Mouse (Mus musculus): ENCODE data around the gene Lhx3. TPM values are rescaled to one million over a fixed set of nuclear protein-coding genes. Genes with fewer than 3 reads are reported as not detected.

The Lhx3 gene
- polyA plus RNA-seq, 1 experiment from 2014 or later = 0.63 TPM

DNA sequence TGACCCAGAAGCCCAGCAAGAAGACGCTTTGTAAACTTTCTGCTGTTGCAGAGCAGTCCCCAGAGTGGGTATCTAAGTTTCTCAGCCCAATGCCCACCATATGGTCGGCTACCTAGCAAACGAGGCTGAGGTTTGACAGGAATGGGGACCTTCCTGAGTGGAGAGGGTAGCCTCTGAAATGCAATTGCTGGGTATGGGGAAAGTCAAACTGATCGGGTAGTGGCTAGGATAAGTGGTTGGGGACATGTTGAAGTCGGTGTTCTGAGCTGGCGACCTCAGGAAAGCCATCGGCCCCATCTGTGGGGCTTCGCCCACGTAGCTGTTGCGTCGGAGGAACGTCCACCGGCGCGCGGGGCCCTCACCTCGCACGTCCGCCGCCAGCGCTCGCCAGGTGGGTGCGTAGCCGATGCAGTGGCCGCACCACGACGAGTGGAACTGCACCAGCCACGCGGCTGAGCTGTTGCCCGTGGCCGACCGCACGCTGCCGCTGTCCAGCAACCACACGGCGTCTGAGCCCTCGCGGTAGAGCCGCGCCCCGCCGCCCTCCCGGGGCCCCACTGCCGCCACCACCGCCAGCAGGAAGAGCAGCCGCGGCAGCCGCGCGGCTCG, 28.7 kb upstream of the Lhx3 start:
- ATAC-seq (replicated peaks; ENCODE audit: insufficient number of reproducible peaks, low FRiP score, low TSS enrichment) = 0 out of 2 replicates have a peak, but pooled peaks have one; percentile 27
- no peaks in the 10 kb centered on the region for H3K27me3 ChIP-seq (ENCODE audit: control insufficient read depth, insufficient read depth, low read length)
- peak overlapping the region; percentile 92 for H3K9ac ChIP-seq (ENCODE audit: low read depth, low read length)
- peak overlapping the region; percentile 94 for H3K4me3 ChIP-seq (ENCODE audit: low read depth, low read length)
- no peaks in the 10 kb centered on the region for H3K36me3 ChIP-seq (ENCODE audit: control insufficient read depth, insufficient read depth, low read length)
- H3K27ac ChIP-seq (ENCODE audit: low read depth, low read length) = peak overlapping the region; percentile 73
- peaks cover 24% of the 10 kb centered on the region for H3K4me1 ChIP-seq (ENCODE audit: control insufficient read depth, insufficient read depth, low read length)
- H3K4me2 ChIP-seq = peak overlapping the region; percentile 93
- no peaks in the 10 kb centered on the region for H3K9me3 ChIP-seq (replicated peaks; ENCODE audit: control insufficient read depth, low read length)
- WGBS (ENCODE audit: insufficient replicate concordance) = under 1% methylated on average over 47 of the region's 51 CpGs

DNA sequence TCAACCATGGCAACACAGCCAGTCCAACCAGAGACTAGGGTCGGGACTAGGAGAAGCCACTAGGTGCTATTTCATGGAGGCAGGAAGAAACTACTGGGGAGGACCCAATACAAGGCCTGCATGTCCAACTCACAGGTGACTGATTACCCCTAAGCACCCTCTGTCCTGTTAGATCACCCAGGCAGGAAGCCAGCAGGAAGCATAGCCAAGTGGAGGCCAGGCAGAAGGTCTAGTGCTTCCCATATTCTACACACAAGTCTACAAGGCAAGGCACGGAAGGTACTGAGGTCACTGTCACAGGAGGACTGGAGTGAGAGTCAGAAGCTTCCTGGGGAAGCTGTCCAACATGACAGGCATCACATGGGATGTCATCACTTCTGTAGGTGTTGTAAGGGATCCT, 26.7 kb upstream of the Lhx3 start:
- WGBS (ENCODE audit: insufficient replicate concordance) = 71% methylated on average over 2 of the region's 2 CpGs
- no peaks in the 10 kb centered on the region for H3K9me3 ChIP-seq (replicated peaks; ENCODE audit: control insufficient read depth, low read length)
- no peak overlapping the region for H3K4me3 ChIP-seq (ENCODE audit: low read depth, low read length)
- no peak overlapping the region for H3K9ac ChIP-seq (ENCODE audit: low read depth, low read length)
- peaks cover 24% of the 10 kb centered on the region for H3K4me1 ChIP-seq (ENCODE audit: control insufficient read depth, insufficient read depth, low read length)
- no peaks in the 10 kb centered on the region for H3K36me3 ChIP-seq (ENCODE audit: control insufficient read depth, insufficient read depth, low read length)
- H3K27me3 ChIP-seq (ENCODE audit: control insufficient read depth, insufficient read depth, low read length) = no peaks in the 10 kb centered on the region
- H3K4me2 ChIP-seq = no peak overlapping the region; the same call in 1 of the 2 replicates
- no peak for ATAC-seq (replicated peaks; ENCODE audit: insufficient number of reproducible peaks, low FRiP score, low TSS enrichment)
- no peak overlapping the region for H3K27ac ChIP-seq (ENCODE audit: low read depth, low read length)

DNA sequence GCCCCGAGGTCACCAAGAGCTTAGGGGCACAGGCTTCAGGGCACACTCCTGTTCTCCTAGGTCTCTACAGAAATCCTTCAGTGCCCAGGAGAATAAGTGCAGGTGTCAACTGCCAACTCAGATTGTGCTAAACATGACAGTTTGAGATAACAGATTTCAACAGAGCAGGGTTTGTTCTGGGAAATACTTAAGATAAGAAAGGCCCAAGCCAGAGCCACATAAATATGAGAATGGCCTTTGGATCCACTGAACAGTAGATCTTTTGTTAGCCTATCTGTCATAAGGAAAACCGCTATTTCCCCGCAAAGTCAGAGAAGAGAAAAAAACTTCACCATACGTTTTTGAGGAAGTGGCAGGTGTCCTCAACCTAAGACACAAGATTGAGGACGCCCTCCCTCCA, 26.2 kb upstream of the Lhx3 start:
- Histone ChIP-seq H3K4me3 (ENCODE audit: low read depth, low read length) (no peak overlapping the region), H3K36me3 (ENCODE audit: control insufficient read depth, insufficient read depth, low read length) (no peaks in the 10 kb centered on the region), H3K4me1 (ENCODE audit: control insufficient read depth, insufficient read depth, low read length) (peaks cover 24% of the 10 kb centered on the region), H3K9ac (ENCODE audit: low read depth, low read length) (no peak overlapping the region), H3K9me3 (replicated peaks; ENCODE audit: control insufficient read depth, low read length) (no peaks in the 10 kb centered on the region), H3K27ac (ENCODE audit: low read depth, low read length) (no peak overlapping the region), H3K27me3 (ENCODE audit: control insufficient read depth, insufficient read depth, low read length) (no peaks in the 10 kb centered on the region), H3K4me2 (no peak overlapping the region; the same call in 1 of the 2 replicates)
- no peak for ATAC-seq (replicated peaks; ENCODE audit: insufficient number of reproducible peaks, low FRiP score, low TSS enrichment)
- WGBS (ENCODE audit: insufficient replicate concordance) = 51% methylated on average over 5 of the region's 5 CpGs

DNA sequence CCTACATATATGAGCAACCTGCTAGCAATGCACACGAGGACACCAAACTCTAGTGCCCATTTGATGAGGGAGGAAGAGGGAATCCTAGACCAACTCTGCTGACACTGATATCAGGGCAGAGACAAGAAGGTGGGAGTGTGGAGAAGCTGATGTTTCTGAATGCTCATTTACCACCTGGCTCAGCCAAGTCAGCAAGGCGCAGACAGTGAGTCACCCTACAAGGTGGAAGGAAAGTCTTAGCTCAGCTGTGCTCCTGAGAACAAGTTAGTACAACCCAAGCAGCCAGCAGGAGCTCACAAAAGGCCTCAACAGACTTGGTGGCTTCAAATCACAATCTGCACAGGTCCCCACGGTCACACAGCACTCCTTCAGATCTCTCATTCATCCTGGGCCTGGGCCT, 23.3 kb upstream of the Lhx3 start:
- H3K4me1 ChIP-seq (ENCODE audit: control insufficient read depth, insufficient read depth, low read length) = peaks cover 20% of the 10 kb centered on the region
- ATAC-seq (replicated peaks; ENCODE audit: insufficient number of reproducible peaks, low FRiP score, low TSS enrichment) = no peak
- no peaks in the 10 kb centered on the region for H3K9me3 ChIP-seq (replicated peaks; ENCODE audit: control insufficient read depth, low read length)
- H3K36me3 ChIP-seq (ENCODE audit: control insufficient read depth, insufficient read depth, low read length) = no peaks in the 10 kb centered on the region
- 66% methylated on average over 3 of the region's 3 CpGs for WGBS (ENCODE audit: insufficient replicate concordance)
- no peak overlapping the region for H3K27ac ChIP-seq (ENCODE audit: low read depth, low read length)
- no peak overlapping the region for H3K9ac ChIP-seq (ENCODE audit: low read depth, low read length)
- no peak overlapping the region for H3K4me2 ChIP-seq
- H3K27me3 ChIP-seq (ENCODE audit: control insufficient read depth, insufficient read depth, low read length) = no peaks in the 10 kb centered on the region
- no peak overlapping the region for H3K4me3 ChIP-seq (ENCODE audit: low read depth, low read length)

DNA sequence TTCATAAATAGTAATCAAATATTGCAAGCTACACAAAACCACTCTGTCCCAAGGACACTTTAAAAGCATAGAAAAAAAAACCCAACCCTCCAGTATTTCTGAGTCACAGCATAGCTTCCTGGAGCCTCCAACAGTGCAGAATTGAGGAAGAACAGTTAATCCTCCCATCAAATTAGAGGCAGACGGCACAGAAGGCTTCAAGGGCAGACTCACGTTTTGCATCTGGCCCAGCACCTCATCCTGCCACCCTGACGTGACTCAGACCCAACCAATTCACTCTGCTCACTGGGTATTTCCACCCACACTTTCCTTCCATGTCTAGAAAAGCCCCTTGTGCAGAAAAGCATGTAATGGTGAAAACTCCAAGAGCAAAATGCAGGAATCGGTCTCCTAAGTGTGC, 22.2 kb upstream of the Lhx3 start:
- Histone ChIP-seq H3K4me3 (ENCODE audit: low read depth, low read length) (no peak overlapping the region), H3K9ac (ENCODE audit: low read depth, low read length) (no peak overlapping the region), H3K36me3 (ENCODE audit: control insufficient read depth, insufficient read depth, low read length) (no peaks in the 10 kb centered on the region), H3K9me3 (replicated peaks; ENCODE audit: control insufficient read depth, low read length) (no peaks in the 10 kb centered on the region), H3K4me2 (no peak overlapping the region), H3K4me1 (ENCODE audit: control insufficient read depth, insufficient read depth, low read length) (peaks cover 17% of the 10 kb centered on the region), H3K27ac (ENCODE audit: low read depth, low read length) (no peak overlapping the region), H3K27me3 (ENCODE audit: control insufficient read depth, insufficient read depth, low read length) (no peaks in the 10 kb centered on the region)
- no peak for ATAC-seq (replicated peaks; ENCODE audit: insufficient number of reproducible peaks, low FRiP score, low TSS enrichment)
- 62% methylated on average over 4 of the region's 4 CpGs for WGBS (ENCODE audit: insufficient replicate concordance)

DNA sequence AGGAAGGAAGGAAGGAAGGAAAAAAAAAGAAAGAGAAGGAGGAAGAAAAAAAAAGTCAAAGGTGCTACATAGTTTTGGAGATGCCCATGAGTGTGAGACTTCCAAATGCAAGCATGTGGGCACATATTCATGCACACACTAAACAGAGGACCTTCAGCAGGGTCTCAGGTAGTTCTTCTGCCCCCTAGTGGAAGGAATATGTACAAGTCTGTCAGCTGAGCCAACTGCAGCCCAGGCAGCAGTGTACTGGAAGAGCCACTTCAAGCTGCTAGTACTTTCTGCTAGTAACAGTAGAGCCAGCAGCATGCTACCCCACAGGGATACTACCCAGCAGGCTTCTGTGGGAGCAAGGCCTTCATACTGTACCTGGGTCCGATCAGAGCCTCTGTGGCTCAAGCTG, 19.7 kb upstream of the Lhx3 start:
- H3K9ac ChIP-seq (ENCODE audit: low read depth, low read length) = no peak overlapping the region
- ATAC-seq (replicated peaks; ENCODE audit: insufficient number of reproducible peaks, low FRiP score, low TSS enrichment) = 0 out of 2 replicates have a peak, but pooled peaks have one; percentile 53
- no peaks in the 10 kb centered on the region for H3K9me3 ChIP-seq (replicated peaks; ENCODE audit: control insufficient read depth, low read length)
- H3K27me3 ChIP-seq (ENCODE audit: control insufficient read depth, insufficient read depth, low read length) = no peaks in the 10 kb centered on the region
- 70% methylated on average over 1 of the region's 1 CpGs for WGBS (ENCODE audit: insufficient replicate concordance)
- H3K27ac ChIP-seq (ENCODE audit: low read depth, low read length) = no peak overlapping the region
- H3K4me3 ChIP-seq (ENCODE audit: low read depth, low read length) = no peak overlapping the region
- H3K36me3 ChIP-seq (ENCODE audit: control insufficient read depth, insufficient read depth, low read length) = no peaks in the 10 kb centered on the region
- H3K4me2 ChIP-seq = no peak overlapping the region
- H3K4me1 ChIP-seq (ENCODE audit: control insufficient read depth, insufficient read depth, low read length) = 0 out of 2 replicates have a peak, but pooled peaks cover 2% of the 10 kb centered on the region

DNA sequence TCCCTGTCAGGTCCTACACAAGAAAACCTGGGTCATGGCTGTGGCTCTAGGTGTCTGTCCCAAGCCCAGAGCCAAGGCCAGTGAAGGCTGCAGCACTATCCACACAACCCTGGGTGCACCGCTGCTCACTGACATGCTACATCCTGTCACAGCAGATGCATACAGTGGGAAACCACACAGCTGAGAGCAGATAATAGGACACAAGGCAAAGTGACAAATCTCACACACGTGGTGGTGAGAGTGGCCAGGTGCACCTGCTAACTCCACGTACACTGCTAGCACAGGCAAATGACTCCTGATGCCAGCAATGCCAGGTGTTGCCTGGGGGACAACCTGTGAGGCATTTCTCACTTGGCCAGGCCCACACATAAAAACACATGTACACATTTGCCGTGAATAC, 17.2 kb upstream of the Lhx3 start:
- Histone ChIP-seq H3K9me3 (replicated peaks; ENCODE audit: control insufficient read depth, low read length) (no peaks in the 10 kb centered on the region), H3K4me1 (ENCODE audit: control insufficient read depth, insufficient read depth, low read length) (no peaks in the 10 kb centered on the region), H3K27me3 (ENCODE audit: control insufficient read depth, insufficient read depth, low read length) (no peaks in the 10 kb centered on the region), H3K4me2 (no peak overlapping the region), H3K36me3 (ENCODE audit: control insufficient read depth, insufficient read depth, low read length) (no peaks in the 10 kb centered on the region), H3K27ac (ENCODE audit: low read depth, low read length) (no peak overlapping the region), H3K9ac (ENCODE audit: low read depth, low read length) (no peak overlapping the region), H3K4me3 (ENCODE audit: low read depth, low read length) (no peak overlapping the region)
- no peak for ATAC-seq (replicated peaks; ENCODE audit: insufficient number of reproducible peaks, low FRiP score, low TSS enrichment)
- WGBS (ENCODE audit: insufficient replicate concordance) = 83% methylated on average over 4 of the region's 4 CpGs

DNA sequence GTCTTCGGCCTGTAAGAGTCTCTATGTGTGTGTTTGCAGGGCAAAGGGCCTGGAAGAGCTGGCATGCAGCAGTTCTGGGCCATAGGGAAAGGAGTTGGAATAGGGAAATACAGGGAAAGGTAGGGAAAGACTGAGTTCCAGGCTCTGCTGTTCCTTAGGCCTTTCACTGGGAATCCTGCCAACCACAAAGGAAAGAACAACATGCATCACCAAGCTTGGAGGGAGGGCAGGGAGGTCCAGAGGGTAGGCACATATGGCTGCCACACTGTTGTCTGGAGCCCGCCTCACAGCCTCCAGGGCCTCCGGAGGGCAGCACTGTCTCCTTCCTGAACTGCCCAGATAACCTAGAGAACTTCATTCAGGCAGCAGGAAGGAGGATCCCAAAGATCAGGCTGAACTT, 15.9 kb upstream of the Lhx3 start:
- no peaks in the 10 kb centered on the region for H3K27me3 ChIP-seq (ENCODE audit: control insufficient read depth, insufficient read depth, low read length)
- H3K4me2 ChIP-seq = no peak overlapping the region
- H3K4me1 ChIP-seq (ENCODE audit: control insufficient read depth, insufficient read depth, low read length) = no peaks in the 10 kb centered on the region
- no peaks in the 10 kb centered on the region for H3K36me3 ChIP-seq (ENCODE audit: control insufficient read depth, insufficient read depth, low read length)
- H3K9ac ChIP-seq (ENCODE audit: low read depth, low read length) = no peak overlapping the region
- 68% methylated on average over 3 of the region's 3 CpGs for WGBS (ENCODE audit: insufficient replicate concordance)
- no peak overlapping the region for H3K4me3 ChIP-seq (ENCODE audit: low read depth, low read length)
- no peak overlapping the region for H3K27ac ChIP-seq (ENCODE audit: low read depth, low read length)
- H3K9me3 ChIP-seq (replicated peaks; ENCODE audit: control insufficient read depth, low read length) = no peaks in the 10 kb centered on the region
- no peak for ATAC-seq (replicated peaks; ENCODE audit: insufficient number of reproducible peaks, low FRiP score, low TSS enrichment)

DNA sequence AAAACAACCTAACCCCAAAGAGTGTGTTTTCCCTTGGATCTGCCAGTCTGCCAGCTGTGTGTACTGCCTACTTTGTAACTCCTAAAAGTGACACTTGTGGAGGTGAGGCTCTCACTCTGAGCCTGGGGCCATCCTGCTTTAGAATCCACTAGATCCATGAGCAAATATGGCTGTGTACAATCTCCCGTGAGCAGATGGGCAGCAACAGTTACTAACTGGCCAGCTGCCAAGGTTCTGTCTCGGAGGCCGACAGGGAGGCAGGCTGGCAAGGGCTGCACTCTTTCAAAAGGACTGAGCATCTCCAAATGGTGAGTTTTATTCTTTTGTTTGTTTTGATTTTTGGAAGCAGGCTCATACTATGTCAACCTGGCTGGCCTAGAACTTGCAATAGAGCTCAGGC, 6.4 kb upstream of the Lhx3 start:
- Histone ChIP-seq H3K4me2 (no peak overlapping the region), H3K9ac (ENCODE audit: low read depth, low read length) (no peak overlapping the region), H3K4me1 (ENCODE audit: control insufficient read depth, insufficient read depth, low read length) (no peaks in the 10 kb centered on the region), H3K36me3 (ENCODE audit: control insufficient read depth, insufficient read depth, low read length) (peaks cover 16% of the 10 kb centered on the region), H3K27me3 (ENCODE audit: control insufficient read depth, insufficient read depth, low read length) (0 out of 2 replicates have a peak, but pooled peaks cover 2% of the 10 kb centered on the region), H3K4me3 (ENCODE audit: low read depth, low read length) (no peak overlapping the region), H3K9me3 (replicated peaks; ENCODE audit: control insufficient read depth, low read length) (no peaks in the 10 kb centered on the region), H3K27ac (ENCODE audit: low read depth, low read length) (no peak overlapping the region)
- WGBS (ENCODE audit: insufficient replicate concordance) = 23% methylated on average over 3 of the region's 3 CpGs
- no peak for ATAC-seq (replicated peaks; ENCODE audit: insufficient number of reproducible peaks, low FRiP score, low TSS enrichment)
